Mouse (Mus musculus) ovary, postnatal 36 days (tissue): ENCODE results near the gene Tor3a.

Experiments used
- DNase-seq: peaks from one replicate; pipeline ENCODE4 v3.0.0; 2022; ENCODE audit warnings: low spot score, mixed read lengths

Gene Tor3a

GRCm38 (mm10) chr1:156633095-156633494 is 41.1 kb downstream of the Tor3a start:
- no peak for DNase-seq

GRCm38 (mm10) chr1:156630965-156631364 is 43.2 kb downstream of the Tor3a start:
- no peak for DNase-seq

GRCm38 (mm10) chr1:156629984-156630383 is 44.2 kb downstream of the Tor3a start:
- DNase-seq = no peak

- no peak for DNase-seq
These were observed 47.4 kb downstream of the Tor3a start for GRCm38 (mm10) chr1:156626729-156627128.

- DNase-seq = no peak
These were observed 49.9 kb downstream of the Tor3a start for GRCm38 (mm10) chr1:156624231-156624630.

GRCm38 (mm10) chr1:156620951-156621350 is 53.2 kb downstream of the Tor3a start:
- DNase-seq = no peak

- DNase-seq = no peak
These were observed 53.8 kb downstream of the Tor3a start for GRCm38 (mm10) chr1:156620292-156620909.

GRCm38 (mm10) chr1:156617811-156618210 is 56.3 kb downstream of the Tor3a start:
- DNase-seq = no peak

- no peak for DNase-seq
These were observed 57.1 kb downstream of the Tor3a start for GRCm38 (mm10) chr1:156616989-156617598.

- peak; percentile 50 for DNase-seq
These were observed 58.6 kb downstream of the Tor3a start for GRCm38 (mm10) chr1:156615381-156616133.

- DNase-seq = no peak
These were observed 59.4 kb downstream of the Tor3a start for GRCm38 (mm10) chr1:156614710-156615109.

- no peak for DNase-seq
These were observed 60.2 kb downstream of the Tor3a start for GRCm38 (mm10) chr1:156613855-156614530.

- no peak for DNase-seq
These were observed 63.9 kb downstream of the Tor3a start for GRCm38 (mm10) chr1:156610257-156610656.

- no peak for DNase-seq
These were observed 65.7 kb downstream of the Tor3a start for GRCm38 (mm10) chr1:156608496-156608895.

- no peak for DNase-seq
These were observed 68.2 kb downstream of the Tor3a start for GRCm38 (mm10) chr1:156605940-156606339.

GRCm38 (mm10) chr1:156605094-156605866 is 68.9 kb downstream of the Tor3a start:
- DNase-seq = no peak
